Mouse (Mus musculus): Measurements from ENCODE around the gene Med28. TPM values are rescaled to one million over a fixed set of nuclear protein-coding genes. Genes with fewer than 3 reads are reported as not detected.
A peak's percentile ranks its signal among the peaks of the same experiment; 100 is the strongest.

Gene Med28
- total RNA-seq, 2 experiments from 2014 or later: 52.4 to 57.1 TPM

DNA sequence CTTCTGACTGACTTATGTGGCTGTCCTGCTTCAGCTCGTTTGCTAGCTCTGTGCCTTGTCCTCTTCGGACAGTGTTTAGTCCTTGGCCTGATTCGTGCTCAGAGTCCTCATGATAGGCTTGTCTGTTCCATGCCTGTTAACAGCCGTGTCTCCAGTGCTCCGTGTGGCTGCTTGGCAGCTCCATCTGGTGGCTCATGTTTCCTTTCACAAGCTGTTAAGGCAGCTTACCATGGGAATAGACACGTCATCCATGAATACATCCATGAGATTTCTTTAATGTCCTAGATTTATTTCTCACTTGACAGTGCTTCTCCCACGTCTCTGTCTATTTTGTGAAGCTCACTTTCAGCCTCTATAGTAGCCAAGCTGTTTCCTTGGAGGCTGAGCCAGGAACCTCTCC, 10.0 kb upstream of the Med28 start:
- DNase-seq (ENCODE audit: low spot score): no peak

GRCm38 (mm10) chr5:45512908-45513307, 7.1 kb upstream of the Med28 start:
- DNase-seq (ENCODE audit: low spot score): no peak

DNA sequence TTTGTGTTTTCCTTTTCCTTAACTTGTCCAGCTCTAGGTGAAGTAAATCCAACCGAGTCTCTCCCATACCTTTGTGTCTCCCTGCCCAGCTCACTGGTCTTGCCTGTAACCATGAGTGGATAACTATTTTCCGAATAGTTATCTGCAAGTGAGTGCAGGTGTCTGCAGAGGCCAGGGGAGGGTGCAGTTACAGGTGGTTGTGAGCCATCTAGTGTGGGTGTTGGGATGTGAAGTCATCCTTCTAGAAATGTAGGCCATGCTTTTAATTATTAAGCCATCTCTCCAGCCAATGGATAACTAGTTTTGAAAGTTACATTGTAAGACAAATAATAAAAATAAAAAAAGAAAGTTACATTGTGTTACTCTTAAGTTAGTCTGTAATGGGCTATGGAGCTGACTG, 6.5 kb upstream of the Med28 start:
- no peak for DNase-seq (ENCODE audit: low spot score)

GRCm38 (mm10) chr5:45514599-45514998, 5.4 kb upstream of the Med28 start:
- no peak for DNase-seq (ENCODE audit: low spot score)

- DNase-seq (ENCODE audit: low spot score): no peak
Observed at GRCm38 (mm10) chr5:45515151-45515743, 4.8 kb upstream of the Med28 start.

- DNase-seq (ENCODE audit: low spot score): no peak
Observed at GRCm38 (mm10) chr5:45520809-45521110, 731 bp downstream of the Med28 start.

GRCm38 (mm10) chr5:45521601-45522000, 1.6 kb downstream of the Med28 start:
- no peak for DNase-seq (ENCODE audit: low spot score)

DNA sequence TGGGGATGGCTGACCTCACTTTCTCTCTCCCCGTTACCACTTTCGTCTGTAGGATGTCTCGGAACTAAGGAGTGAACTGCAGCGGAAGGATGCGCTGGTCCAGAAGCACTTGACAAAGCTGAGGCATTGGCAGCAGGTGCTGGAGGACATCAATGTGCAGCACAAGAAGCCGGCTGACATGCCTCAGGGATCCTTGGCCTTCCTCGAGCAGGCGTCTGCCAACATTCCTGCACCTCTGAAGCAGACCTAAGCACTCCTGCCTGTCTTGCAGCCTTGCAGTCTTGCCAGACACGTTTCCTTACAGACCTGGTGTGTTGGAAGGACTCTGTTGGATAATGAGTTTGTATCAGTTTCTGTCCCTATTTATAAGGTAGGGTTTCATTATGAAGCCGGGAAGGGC, 5.1 kb downstream of the Med28 start:
- DNase-seq (ENCODE audit: low spot score): no peak

- DNase-seq (ENCODE audit: low spot score): no peak
Observed at GRCm38 (mm10) chr5:45526338-45526737, 6.3 kb downstream of the Med28 start.

- no peak for DNase-seq (ENCODE audit: low spot score)
Observed at GRCm38 (mm10) chr5:45529696-45530095, 9.7 kb downstream of the Med28 start.

DNA sequence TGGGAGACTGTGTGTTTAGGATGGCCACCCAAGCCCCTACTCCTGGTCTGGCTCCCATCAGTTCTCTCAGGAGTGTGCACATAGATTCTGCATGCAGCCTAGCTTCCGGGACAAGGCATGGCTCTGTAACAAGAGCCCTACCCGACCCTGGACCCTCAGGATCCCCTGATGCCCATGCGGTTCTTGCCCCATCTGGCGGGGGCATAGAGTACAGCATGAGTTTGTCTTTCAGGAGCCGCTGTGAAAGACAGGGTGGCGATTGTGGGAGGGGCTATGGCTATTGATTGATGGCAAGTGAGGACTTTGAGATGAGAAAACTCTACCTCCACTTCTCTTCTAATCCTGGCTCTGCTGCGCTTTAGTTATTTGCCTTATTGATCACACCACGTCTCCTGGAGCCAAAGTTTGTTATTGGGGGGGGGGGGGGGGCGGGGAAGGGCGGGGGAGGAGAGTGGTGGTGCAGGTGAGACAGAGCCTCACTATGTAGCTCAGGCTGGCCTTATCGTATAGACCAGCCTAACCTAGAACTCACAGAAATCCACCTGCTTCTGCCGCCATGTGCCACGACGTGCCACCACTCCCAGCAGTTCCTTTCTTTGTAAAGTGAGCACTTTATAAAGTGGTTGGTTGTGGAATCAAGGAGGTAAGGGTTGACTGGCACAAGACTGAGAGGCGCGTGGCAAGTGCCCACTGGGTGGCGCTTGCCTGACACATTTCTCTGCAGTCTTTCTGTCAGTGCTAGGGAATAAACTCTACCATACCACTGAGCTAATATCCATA, 14.5 kb downstream of the Med28 start:
- peak; percentile 20 for DNase-seq (ENCODE audit: low spot score)

DNA sequence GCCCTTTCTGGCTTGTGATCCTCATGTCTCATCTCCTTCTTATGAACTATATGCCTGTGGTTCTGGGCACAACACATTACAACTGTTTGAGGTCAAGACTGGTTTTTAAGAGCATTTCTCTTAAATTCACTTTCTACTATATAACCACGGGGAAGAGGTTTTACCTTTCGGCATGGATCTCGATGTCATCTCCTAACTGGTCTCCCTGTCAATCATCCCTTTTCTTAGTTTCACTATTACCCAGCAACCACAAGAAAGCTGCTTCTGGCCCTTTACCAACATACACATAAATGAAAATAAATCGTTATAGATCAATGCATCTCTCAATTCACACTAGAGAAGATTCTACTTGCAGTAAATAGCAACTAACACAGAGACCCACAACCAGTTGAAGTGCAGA, 15.1 kb downstream of the Med28 start:
- no peak for DNase-seq (ENCODE audit: low spot score)

- no peak for DNase-seq (ENCODE audit: low spot score)
Observed at GRCm38 (mm10) chr5:45539502-45539901, 19.5 kb downstream of the Med28 start.

GRCm38 (mm10) chr5:45543374-45543773, 23.3 kb downstream of the Med28 start:
- no peak for DNase-seq (ENCODE audit: low spot score)

GRCm38 (mm10) chr5:45549586-45549985, 29.6 kb downstream of the Med28 start:
- no peak for DNase-seq (ENCODE audit: low spot score)

- DNase-seq (ENCODE audit: low spot score): no peak
Observed at GRCm38 (mm10) chr5:45564054-45564453, 44.0 kb downstream of the Med28 start.

- DNase-seq (ENCODE audit: low spot score): no peak
Observed at GRCm38 (mm10) chr5:45565829-45566228, 45.8 kb downstream of the Med28 start.

DNA sequence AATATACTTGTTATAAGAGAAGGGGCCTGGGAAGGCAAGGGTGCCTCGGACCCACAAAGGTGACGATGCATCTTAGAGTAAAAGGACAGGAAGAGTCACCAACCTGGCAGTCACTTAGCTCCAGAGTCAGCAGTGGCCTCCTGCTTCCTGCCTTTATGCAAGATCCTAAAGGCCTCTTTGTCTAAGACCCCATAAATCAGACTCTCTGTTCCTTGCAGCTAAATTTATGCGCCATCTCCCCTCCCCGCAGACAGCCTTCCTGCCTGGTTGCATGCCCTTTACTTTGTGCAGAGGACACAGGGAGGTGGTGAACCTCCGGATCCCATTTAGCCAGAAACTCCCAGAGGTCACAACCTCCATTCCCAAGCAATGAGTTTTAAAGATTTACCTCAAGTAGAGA, 52.8 kb downstream of the Med28 start:
- DNase-seq (ENCODE audit: low spot score): no peak

- no peak for DNase-seq (ENCODE audit: low spot score)
Observed at GRCm38 (mm10) chr5:45576716-45577115, 56.7 kb downstream of the Med28 start.

DNA sequence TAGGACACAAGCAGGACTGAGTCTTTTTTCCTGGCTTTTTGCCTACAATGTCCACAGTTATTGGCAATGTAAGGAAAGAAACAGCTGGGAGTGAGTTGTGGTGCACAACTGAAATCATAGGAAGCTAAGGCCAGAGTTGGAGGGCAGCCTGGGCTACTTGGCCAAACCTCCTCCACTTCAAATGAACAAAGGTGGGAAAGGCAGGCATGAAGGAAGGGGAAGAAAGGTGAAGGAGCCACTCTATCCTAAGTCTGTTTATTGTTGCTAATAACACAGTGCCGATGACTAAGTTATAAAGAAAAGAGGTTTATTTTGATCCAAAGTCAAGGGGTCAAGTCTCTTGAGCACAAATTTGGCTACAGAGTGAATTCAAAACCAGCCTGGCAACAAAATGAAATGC, 57.3 kb downstream of the Med28 start:
- peak; percentile 5 for DNase-seq (ENCODE audit: low spot score)

Measured in gastrocnemius, adult 18-20 months (tissue).